ENCODE assay signal across 20 mouse cellular contexts in genomic region chr4:142326511-142326910, GRCm38 (mm10).
"Had no signal": no experiment of that assay in that cellular context is flagged by ENCODE, and none has a peak within 500 bp of the region (broad histone marks: within the 10 kb centered on the region; RNA-seq: fewer than 3 reads in every experiment).

No protein-coding gene starts in this region.

- H3K4me2 ChIP-seq: lung, embryonic 14.5 days; neural tube, embryonic 13.5 days; neural tube, embryonic 15.5 days; stomach, embryonic 15.5 days had no signal

- H3K27me3 ChIP-seq: neural tube, embryonic 13.5 days; neural tube, embryonic 15.5 days; stomach, embryonic 15.5 days had no signal

- H3K9me3 ChIP-seq: neural tube, embryonic 15.5 days; stomach, embryonic 15.5 days had no signal

- H3K36me3 ChIP-seq: midbrain, embryonic 10.5 days; neural tube, embryonic 13.5 days; neural tube, embryonic 15.5 days; stomach, embryonic 15.5 days had no signal

- H3K27ac ChIP-seq: midbrain, embryonic 10.5 days; neural tube, embryonic 13.5 days; neural tube, embryonic 15.5 days; stomach, embryonic 15.5 days; stomach, postnatal 0 days had no signal

- ATAC-seq: midbrain, embryonic 16.5 days had no signal

- H3K9ac ChIP-seq: lung, embryonic 14.5 days; neural tube, embryonic 13.5 days; neural tube, embryonic 15.5 days; stomach, embryonic 15.5 days had no signal

- DNase-seq: lung, adult 18-20 months; lung, embryonic 14.5 days; lung, postnatal 10 days; lung, postnatal 4 days; midbrain, embryonic 14.5 days; retina, postnatal 1 day; right cerebral cortex, adult 18-20 months; right cerebral cortex, postnatal 25 days; right cerebral cortex, postnatal 4 days; spleen, adult 18-20 months; thymus, adult 2 months; thymus, postnatal 25 days; thymus, postnatal 4 days had no signal

- H3K4me3 ChIP-seq: midbrain, embryonic 10.5 days; myocyte; neural tube, embryonic 13.5 days; neural tube, embryonic 15.5 days; stomach, embryonic 15.5 days had no signal
